17 mouse cellular contexts compared by ENCODE assay signal in the genomic region with DNA sequence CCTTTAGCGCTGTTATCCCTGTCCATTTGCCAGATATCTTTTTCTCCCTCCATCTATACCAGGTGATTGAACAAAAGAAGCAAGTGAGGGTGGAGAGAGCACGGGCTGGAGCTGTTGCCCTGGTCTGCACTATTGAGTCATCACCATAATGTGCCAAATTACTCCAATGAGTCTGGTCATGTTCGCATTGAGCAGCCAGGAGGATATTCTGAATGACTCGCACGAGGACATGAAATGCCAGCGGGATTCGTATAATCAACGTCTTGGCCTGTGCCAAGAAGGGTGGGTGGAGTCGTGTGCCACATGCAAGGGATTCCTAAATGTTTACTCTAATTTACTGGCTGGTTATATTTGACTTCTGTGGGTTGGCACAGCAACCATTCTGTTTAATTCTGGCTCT.
DNase-seq lines count a peak whose midpoint lies in the region; ATAC-seq and TF ChIP-seq lines count a peak whose summit lies in the region.
"Had no signal": no experiment of that assay in that cellular context is flagged by ENCODE, and none has a peak within 500 bp of the region (broad histone marks: within the 10 kb centered on the region; RNA-seq: fewer than 3 reads in every experiment).

No protein-coding gene starts in this region.

- H3K4me1 ChIP-seq in kidney, embryonic 14.5 days (ENCODE audit: control insufficient read depth, insufficient read depth, low read length), result no peaks in the 10 kb centered on the region
- H3K4me1 ChIP-seq: neural tube, embryonic 13.5 days had no signal

- WGBS in kidney, embryonic 14.5 days, result 91% methylated on average over 9 of the region's 9 CpGs

- peak; percentile 17 to 21 for DNase-seq in cerebellum, postnatal 10 days
- DNase-seq in cerebellum, adult 11 months, result no peak
- DNase-seq in layer of hippocampus, postnatal 14 days (ENCODE audit: low spot score in 2 of 2), result peak; percentile 6 to 11
- no peak for DNase-seq in layer of hippocampus, postnatal 36 days
- peak; percentile 13 for DNase-seq in urinary bladder, postnatal 36 days (ENCODE audit: low spot score in 2 of 2)
- no peak for DNase-seq in urinary bladder, adult 2 months (ENCODE audit: low spot score)
- no peak for DNase-seq in left cerebral cortex, adult 2 months (ENCODE audit: extremely low spot score in 1 of 2, low spot score in 2 of 2)
- DNase-seq: B cell, adult 2 months; gastrocnemius, adult 2 months; kidney, postnatal 25 days; liver had no signal

- no peak for ATAC-seq in kidney, embryonic 14.5 days (ENCODE audit: low FRiP score, low TSS enrichment)
- ATAC-seq: intestine, embryonic 16.5 days; midbrain, embryonic 16.5 days had no signal

- H3K27me3 ChIP-seq in kidney, embryonic 14.5 days (ENCODE audit: control insufficient read depth, insufficient read depth, low read length), result no peaks in the 10 kb centered on the region
- H3K27me3 ChIP-seq: heart, embryonic 12.5 days; neural tube, embryonic 13.5 days had no signal

- intact Hi-C loops in left cerebral cortex, adult 2 months (cut with DNase I), result no loop called here

- H3K27ac ChIP-seq in left cerebral cortex, adult 2 months, result no peak overlapping the region
- no peak overlapping the region for H3K27ac ChIP-seq in kidney, embryonic 14.5 days (ENCODE audit: low read depth, low read length)
- H3K27ac ChIP-seq: gastrocnemius, adult 2 months; macrophage; neural tube, embryonic 13.5 days had no signal

- no peaks in the 10 kb centered on the region for H3K36me3 ChIP-seq in kidney, embryonic 14.5 days (ENCODE audit: control insufficient read depth, insufficient read depth, low read length)
- H3K36me3 ChIP-seq: heart, embryonic 12.5 days; neural tube, embryonic 13.5 days had no signal

- no peak overlapping the region for H3K9ac ChIP-seq in kidney, embryonic 14.5 days (ENCODE audit: low read depth, low read length)
- H3K9ac ChIP-seq: heart, embryonic 12.5 days; neural tube, embryonic 13.5 days had no signal

- no peaks in the 10 kb centered on the region for H3K9me3 ChIP-seq in kidney, embryonic 14.5 days (ENCODE audit: control insufficient read depth, low read length)
- H3K9me3 ChIP-seq: heart, embryonic 12.5 days; neural tube, embryonic 13.5 days had no signal

- TF ChIP-seq CTCF in left cerebral cortex, adult 2 months (IDR thresholded peaks at IDR 0.05), result no peak

- H3K4me3 ChIP-seq in left cerebral cortex, adult 2 months, result no peak overlapping the region
- H3K4me3 ChIP-seq in kidney, embryonic 14.5 days (ENCODE audit: low read length), result no peak overlapping the region
- H3K4me3 ChIP-seq: gastrocnemius, adult 2 months; heart, embryonic 12.5 days; neural tube, embryonic 13.5 days had no signal

- H3K4me2 ChIP-seq in kidney, embryonic 14.5 days (replicated peaks; ENCODE audit: low read depth, low read length), result no peak overlapping the region
- H3K4me2 ChIP-seq: heart, embryonic 12.5 days; neural tube, embryonic 13.5 days had no signal

Comparison
In these comparisons a context has a peak if more than half of its experiments do, and no peak if none do; other contexts are left out.
1. DNase-seq: peak in cerebellum, postnatal 10 days (2 of 2), layer of hippocampus, postnatal 14 days (2 of 2) and urinary bladder, postnatal 36 days (2 of 2); none in cerebellum, adult 11 months (single experiment), layer of hippocampus, postnatal 36 days (0 of 2), urinary bladder, adult 2 months (single experiment) and left cerebral cortex, adult 2 months (0 of 2).